Mouse (Mus musculus) liver, postnatal 0 days (tissue): ENCODE data around the gene Epb41l2. TPM values are rescaled to one million over a fixed set of nuclear protein-coding genes. Genes with fewer than 3 reads are reported as not detected.

Experiments
- ATAC-seq: fragments of 200-750 bp; cut with Nextera tagmentation; 2 replicates; pipeline ENCODE4 v1.8.0; 2017; ENCODE audit warnings: mild to moderate bottlenecking, moderate library complexity
- DNase-seq: peaks from one replicate; pipeline ENCODE4 v3.0.0-alpha.2; 2016
- H3K27ac ChIP-seq: fragments of 300-500 bp; sonication (generic); 2 replicates; pipeline ENCODE4 v1.5.1; 2014; ENCODE audit warnings: antibody characterized with exemption, moderate library complexity, mild to moderate bottlenecking, low read depth
- H3K27me3 ChIP-seq: fragments of 300-500 bp; sonication (generic); 2 replicates; pipeline ENCODE4 v1.6.1; 2014; ENCODE audit warnings: low read length, control low read depth, mixed read lengths; ENCODE audit not compliant: insufficient read depth
- H3K36me3 ChIP-seq: fragments of 300-500 bp; sonication (generic); replicated peaks from 2 replicates; pipeline ENCODE4 v1.6.1; 2014; ENCODE audit warnings: mild to moderate bottlenecking, control low read depth, low read length, moderate library complexity, mixed read lengths; ENCODE audit not compliant: insufficient read depth
- H3K4me1 ChIP-seq: fragments of 300-500 bp; sonication (generic); 2 replicates; pipeline ENCODE4 v1.6.1; 2014; ENCODE audit warnings: antibody characterized with exemption, mild to moderate bottlenecking, control low read depth; ENCODE audit not compliant: insufficient read depth
- H3K4me2 ChIP-seq: fragments of 300-500 bp; sonication (generic); 2 replicates; pipeline ENCODE4 v1.6.1; 2014; ENCODE audit warnings: low read depth, mild to moderate bottlenecking, low read length, moderate library complexity, mixed read lengths
- H3K4me3 ChIP-seq: fragments of 300-500 bp; sonication (generic); 2 replicates; pipeline ENCODE4 v1.5.1; 2014; ENCODE audit warnings: low read depth, low read length
- H3K9ac ChIP-seq: fragments of 300-500 bp; sonication (generic); replicated peaks from 2 replicates; pipeline ENCODE4 v1.6.1; 2014; ENCODE audit warnings: mild to moderate bottlenecking, moderate library complexity
- H3K9me3 ChIP-seq: fragments of 300-500 bp; sonication (generic); 2 replicates; pipeline ENCODE4 v1.6.1; 2016; ENCODE audit warnings: mild to moderate bottlenecking, control low read depth, low read length, mixed read lengths
- CTCF ChIP-seq: sonication (generic); IDR thresholded peaks from 2 replicates; pipeline ENCODE4 v1.5.1; 2016; ENCODE audit warnings: antibody characterized with exemption, low read depth
- EP300 ChIP-seq: IDR thresholded peaks from 2 replicates; pipeline ENCODE4 v1.6.1; 2016; ENCODE audit warnings: antibody characterized with exemption, low read depth, mild to moderate bottlenecking
- WGBS: fragments of 180-500 bp; shearing (Covaris S2); extraction: QIAGEN DNeasy Blood & Tissue Kit; methylation state at CpG from one replicate; pipeline ENCODE4 v1.1.7; 2014; ENCODE audit not compliant: insufficient replicate concordance; 5-methylcytosine and 5-hydroxymethylcytosine counted together
- polyA plus RNA-seq: library from polyadenylated mRNA; unstranded; fragments of >200 nt; fragmentation: Nextera tagmentation; extraction: Ambion mirVana; gene quantifications from 2 replicates; pipeline ENCODE4 v1.2.1, GENCODE M21; 2015

Epb41l2 gene
- polyA plus RNA-seq, 1 experiment from 2014 or later, result 7.8 TPM

DNA sequence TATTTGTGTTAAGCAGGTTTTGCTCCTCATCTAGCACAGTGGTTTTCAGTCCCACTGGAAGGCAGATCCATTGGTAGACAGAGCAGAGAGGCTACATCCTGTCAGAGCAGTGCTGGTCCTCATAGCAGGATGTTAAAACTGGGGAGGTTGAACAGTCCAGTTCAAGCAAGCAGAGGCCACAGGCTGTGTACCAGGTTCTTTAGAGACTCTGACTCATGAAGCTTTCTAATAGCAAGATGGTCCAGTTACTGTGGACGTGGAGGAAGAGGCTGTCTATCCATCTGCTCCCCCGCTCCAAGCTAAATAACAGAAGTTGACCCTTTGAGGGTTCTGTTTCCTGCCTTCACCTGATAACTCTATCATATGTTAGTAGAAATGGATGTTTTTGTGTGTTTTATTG is 41.8 kb downstream of the Epb41l2 start:
- H3K4me3 ChIP-seq, result no peak overlapping the region
- TF ChIP-seq CTCF, result no peak
- TF ChIP-seq EP300, result no peak
- 44% methylated on average over 2 of the region's 2 CpGs for WGBS
- no peak overlapping the region for H3K27ac ChIP-seq
- no peaks in the 10 kb centered on the region for H3K27me3 ChIP-seq
- H3K4me2 ChIP-seq, result no peak overlapping the region
- H3K9ac ChIP-seq, result no peak overlapping the region
- no peaks in the 10 kb centered on the region for H3K36me3 ChIP-seq
- H3K4me1 ChIP-seq, result peaks cover 46% of the 10 kb centered on the region
- ATAC-seq (no peak), DNase-seq (no peak)
- H3K9me3 ChIP-seq, result no peaks in the 10 kb centered on the region

DNA sequence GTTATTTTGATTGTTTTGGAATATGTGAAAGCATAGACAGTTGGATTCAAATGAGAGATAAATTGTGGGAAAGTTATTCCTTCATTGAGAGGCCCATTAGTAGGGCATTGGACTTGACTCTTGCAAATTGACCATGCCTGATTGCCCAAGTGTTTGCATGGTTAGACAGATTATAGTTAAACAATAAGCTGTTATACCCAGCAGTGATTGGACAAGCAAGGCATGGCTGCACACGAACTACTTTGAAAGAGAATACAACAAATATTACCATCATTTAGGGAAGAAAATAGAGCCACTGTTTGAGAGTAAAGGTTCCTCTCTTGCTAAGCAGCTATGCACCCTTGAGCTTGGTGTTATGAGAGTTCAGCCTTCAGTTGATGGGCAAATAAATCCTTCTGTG is 43.3 kb downstream of the Epb41l2 start:
- WGBS, result 54% methylated on average over 1 of the region's 1 CpGs
- no peak overlapping the region for H3K4me2 ChIP-seq
- no peaks in the 10 kb centered on the region for H3K27me3 ChIP-seq
- no peak for TF ChIP-seq EP300
- TF ChIP-seq CTCF, result no peak
- H3K4me3 ChIP-seq, result no peak overlapping the region
- 0 out of 2 replicates have a peak overlapping the region, but pooled peaks have one; percentile 9 for H3K27ac ChIP-seq
- no peak for DNase-seq
- H3K4me1 ChIP-seq, result peaks cover 41% of the 10 kb centered on the region
- H3K36me3 ChIP-seq, result no peaks in the 10 kb centered on the region
- H3K9ac ChIP-seq, result no peak overlapping the region
- H3K9me3 ChIP-seq, result no peaks in the 10 kb centered on the region
- ATAC-seq, result peak; percentile 83

DNA sequence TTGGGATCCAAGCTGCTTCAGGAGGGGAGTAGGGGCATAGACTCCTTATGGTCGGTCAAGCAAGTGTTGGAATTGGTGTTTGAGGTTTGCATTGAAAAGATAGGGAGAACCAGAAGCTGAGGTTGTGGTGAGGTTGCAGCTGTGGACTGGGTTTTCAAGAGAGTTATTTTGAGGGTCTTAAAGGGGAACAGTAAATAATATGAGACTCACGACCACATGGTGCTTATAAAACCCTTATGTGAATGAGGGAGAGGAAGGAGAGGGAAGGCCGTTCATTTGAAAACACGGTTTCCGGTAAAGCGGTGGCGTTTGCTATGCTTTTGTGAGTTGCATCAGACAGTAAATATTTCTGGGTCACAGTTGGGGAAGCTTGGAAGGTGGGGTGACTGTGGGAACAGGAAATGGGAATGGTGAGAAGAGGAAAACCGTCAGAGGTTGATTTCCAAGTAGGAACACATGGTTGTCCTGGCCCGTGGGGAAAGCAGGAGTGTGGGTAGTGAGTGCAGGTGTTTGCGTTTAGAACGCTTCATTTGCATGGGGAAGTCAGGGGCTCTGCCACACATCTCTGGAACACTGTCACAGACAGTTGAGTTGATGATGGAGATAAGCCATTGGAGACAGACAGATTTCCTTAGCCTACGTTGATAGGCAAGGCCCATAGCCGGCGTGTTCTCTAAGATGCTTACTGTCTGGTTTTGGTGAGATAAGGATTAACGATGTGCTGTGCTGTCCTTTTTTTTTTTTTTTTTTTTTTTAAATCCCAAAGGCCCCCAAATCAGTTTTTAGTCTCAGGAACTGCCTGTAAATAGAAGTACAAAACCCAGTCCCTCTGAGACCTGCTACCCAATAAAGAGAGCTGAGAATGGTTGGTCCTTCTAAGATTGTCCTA is 44.5 kb downstream of the Epb41l2 start:
- DNase-seq (no peak), ATAC-seq (peak; percentile 19; the same call in 1 of the 2 replicates)
- TF ChIP-seq EP300, result no peak
- TF ChIP-seq CTCF, result no peak
- Histone ChIP-seq H3K27ac (peak overlapping the region; percentile 9), H3K9me3 (no peaks in the 10 kb centered on the region), H3K4me2 (0 out of 2 replicates have a peak overlapping the region, but pooled peaks have one; percentile 14), H3K4me3 (no peak overlapping the region), H3K36me3 (no peaks in the 10 kb centered on the region), H3K9ac (no peak overlapping the region), H3K27me3 (no peaks in the 10 kb centered on the region), H3K4me1 (peaks cover 38% of the 10 kb centered on the region)
- WGBS, result 36% methylated on average over 15 of the region's 15 CpGs

DNA sequence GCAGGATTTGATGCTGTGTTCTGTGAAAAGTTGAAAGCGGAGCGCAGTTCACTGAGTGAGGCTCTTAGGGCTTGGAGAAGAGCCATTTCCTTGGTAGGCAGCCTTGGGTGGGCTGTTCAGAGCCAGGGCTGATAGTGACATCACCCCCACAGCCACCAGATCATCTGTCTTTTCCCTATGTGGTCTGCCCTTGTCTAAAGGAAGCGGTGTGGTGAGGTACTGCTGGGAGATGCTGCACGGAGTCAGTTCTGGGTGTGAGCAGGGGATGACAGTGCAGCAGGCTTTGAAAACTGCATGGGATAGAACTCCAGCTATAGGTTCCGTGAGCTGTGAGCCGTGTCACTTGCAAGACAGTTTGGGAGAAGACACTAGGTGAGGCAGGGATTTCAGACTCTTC is 45.1 kb downstream of the Epb41l2 start:
- no peak overlapping the region for H3K27ac ChIP-seq
- no peaks in the 10 kb centered on the region for H3K36me3 ChIP-seq
- DNase-seq, result no peak
- H3K9ac ChIP-seq, result no peak overlapping the region
- no peaks in the 10 kb centered on the region for H3K27me3 ChIP-seq
- H3K4me2 ChIP-seq, result no peak overlapping the region
- no peaks in the 10 kb centered on the region for H3K9me3 ChIP-seq
- peaks cover 38% of the 10 kb centered on the region for H3K4me1 ChIP-seq
- 63% methylated on average over 6 of the region's 6 CpGs for WGBS
- TF ChIP-seq EP300 (no peak), CTCF (no peak)
- ATAC-seq, result no peak
- no peak overlapping the region for H3K4me3 ChIP-seq

DNA sequence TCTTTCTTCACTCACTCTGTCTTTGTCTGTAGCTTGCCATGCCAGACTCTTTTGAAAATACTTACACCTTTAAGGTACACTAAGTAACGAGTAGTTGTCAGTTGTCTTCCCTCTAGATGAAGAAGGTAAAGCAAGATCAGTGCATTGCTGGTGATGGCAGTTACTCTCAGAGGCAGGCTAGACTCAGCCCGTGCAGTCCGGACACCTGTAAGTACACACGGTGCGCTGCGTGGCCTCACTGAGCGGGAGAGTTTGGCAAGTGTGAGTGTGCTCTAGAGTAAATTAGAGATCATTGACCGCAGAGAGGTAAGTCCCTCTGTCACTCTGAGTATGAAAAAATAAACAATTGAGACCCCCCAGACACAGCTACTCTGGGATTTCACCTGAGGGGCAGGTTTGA is 46.0 kb downstream of the Epb41l2 start:
- Histone ChIP-seq H3K9me3 (no peaks in the 10 kb centered on the region), H3K36me3 (no peaks in the 10 kb centered on the region), H3K27ac (no peak overlapping the region), H3K4me2 (no peak overlapping the region), H3K4me3 (no peak overlapping the region), H3K27me3 (no peaks in the 10 kb centered on the region), H3K4me1 (peaks cover 31% of the 10 kb centered on the region), H3K9ac (no peak overlapping the region)
- no peak for DNase-seq
- ATAC-seq, result no peak
- no peak for TF ChIP-seq CTCF
- TF ChIP-seq EP300, result no peak
- WGBS, result 76% methylated on average over 8 of the region's 8 CpGs

DNA sequence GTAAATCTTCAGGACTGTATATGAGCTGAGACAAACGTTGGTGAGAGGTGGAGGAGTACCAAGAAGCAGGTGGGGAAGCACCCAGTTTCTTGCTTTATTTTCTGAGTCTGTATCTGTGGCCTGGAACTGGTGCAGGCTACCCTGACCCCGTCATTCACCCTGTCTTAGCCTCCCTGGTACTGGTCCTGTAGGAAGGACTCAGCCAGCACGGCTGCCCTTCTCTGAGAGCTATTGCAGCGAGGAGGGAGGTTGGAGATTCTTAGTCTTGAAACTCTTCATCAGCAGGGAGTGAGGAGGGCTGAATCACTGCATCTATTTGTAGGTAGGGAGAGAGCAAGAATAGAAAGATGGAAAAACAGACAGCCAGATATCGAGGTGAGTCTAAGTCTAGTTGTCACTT is 47.1 kb downstream of the Epb41l2 start:
- H3K9ac ChIP-seq, result no peak overlapping the region
- H3K4me1 ChIP-seq, result peaks cover 28% of the 10 kb centered on the region
- no peak for DNase-seq
- H3K36me3 ChIP-seq, result no peaks in the 10 kb centered on the region
- TF ChIP-seq EP300 (no peak), CTCF (no peak)
- no peak for ATAC-seq
- no peaks in the 10 kb centered on the region for H3K9me3 ChIP-seq
- no peaks in the 10 kb centered on the region for H3K27me3 ChIP-seq
- H3K27ac ChIP-seq, result no peak overlapping the region
- WGBS, result 67% methylated on average over 5 of the region's 5 CpGs
- H3K4me2 ChIP-seq, result no peak overlapping the region
- no peak overlapping the region for H3K4me3 ChIP-seq
